Mouse (Mus musculus): Measurements from ENCODE around the gene Fcgbp. TPM values are rescaled to one million over a fixed set of nuclear protein-coding genes. Genes with fewer than 3 reads are reported as not detected.
A peak's percentile ranks its signal among the peaks of the same experiment; 100 is the strongest.
"Not testable (repeated sequence)": the region's sequence is repeated elsewhere in the genome, so short reads cannot be mapped to it uniquely, and the experiment has no call there.

The Fcgbp gene
- polyA plus RNA-seq, 1 experiment from 2014 or later, result 14.4 TPM

DNA sequence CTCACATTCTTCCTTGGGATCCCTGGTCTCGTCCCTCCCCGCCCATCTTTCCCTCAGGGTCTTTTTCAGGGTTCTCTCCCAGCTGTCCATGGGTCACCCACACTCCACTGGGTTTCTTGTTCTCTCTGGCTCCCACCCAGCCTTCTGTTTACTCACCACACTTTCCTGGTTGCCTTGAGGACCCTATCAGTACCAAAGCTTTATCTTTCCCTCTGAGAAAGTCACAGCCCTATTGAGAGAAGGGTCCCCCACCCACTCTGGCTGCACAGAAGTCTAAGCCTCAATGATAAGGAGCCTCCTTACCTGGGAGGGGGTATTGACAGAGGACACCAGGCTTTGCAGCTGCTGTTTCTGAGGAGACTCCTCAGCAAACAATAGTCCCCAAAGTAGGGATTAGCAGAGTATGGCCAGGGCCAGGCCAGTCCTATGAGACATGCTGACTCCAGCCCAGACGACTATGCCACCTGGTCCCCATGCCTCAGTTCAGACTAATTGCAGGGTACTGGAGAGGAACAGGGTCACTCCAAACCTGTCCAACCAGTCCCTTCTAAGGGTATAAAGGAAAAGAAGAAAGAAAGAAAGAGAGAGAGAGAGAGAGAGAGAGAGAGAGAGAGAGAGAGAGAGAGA, 1.4 kb upstream of the Fcgbp start:
- H3K9me3 ChIP-seq (ENCODE audit: control insufficient read depth, low read depth, low read length), result no peaks in the 10 kb centered on the region
- no peaks in the 10 kb centered on the region for H3K36me3 ChIP-seq (ENCODE audit: control insufficient read depth, insufficient read depth, low read length)
- no peak overlapping the region for H3K4me3 ChIP-seq (ENCODE audit: low read depth, low read length)
- no peaks in the 10 kb centered on the region for H3K27me3 ChIP-seq (ENCODE audit: control insufficient read depth, insufficient read depth, low read length)
- peak overlapping the region; percentile 53; the same call in 1 of the 2 replicates for H3K27ac ChIP-seq (ENCODE audit: low read length)
- 48% methylated on average over 3 of the region's 3 CpGs for WGBS
- H3K9ac ChIP-seq (replicated peaks; ENCODE audit: low read depth, low read length), result no peak overlapping the region
- H3K4me1 ChIP-seq (ENCODE audit: control insufficient read depth, insufficient read depth, low read length), result no peaks in the 10 kb centered on the region
- H3K4me2 ChIP-seq (replicated peaks; ENCODE audit: low read depth, low read length), result no peak overlapping the region
- ATAC-seq (ENCODE audit: insufficient number of reproducible peaks, insufficient read depth, low FRiP score, low read depth), result peak; percentile 91

DNA sequence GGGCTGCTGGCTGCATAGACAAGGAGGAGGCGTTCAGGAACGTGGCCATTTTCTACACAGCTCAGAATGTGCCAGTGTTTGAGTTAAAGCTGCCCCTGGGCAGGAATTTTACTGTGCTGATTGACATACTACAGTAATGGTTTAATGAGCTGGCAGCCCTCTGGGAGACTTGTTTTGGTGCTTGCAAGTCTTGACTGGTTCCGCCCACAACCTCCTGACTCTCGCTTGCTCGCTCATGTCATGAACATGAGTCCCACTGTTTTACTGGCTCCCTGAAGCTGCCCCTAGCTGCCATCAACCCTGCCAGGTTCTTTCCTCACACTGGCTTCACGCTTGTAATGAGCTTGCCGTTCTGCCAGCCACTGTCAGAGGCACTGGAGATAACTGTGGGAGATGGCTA, 13.2 kb downstream of the Fcgbp start:
- WGBS, result 77% methylated on average over 7 of the region's 7 CpGs
- no peaks in the 10 kb centered on the region for H3K4me1 ChIP-seq (ENCODE audit: control insufficient read depth, insufficient read depth, low read length)
- ATAC-seq (ENCODE audit: insufficient number of reproducible peaks, insufficient read depth, low FRiP score, low read depth), result no peak

DNA sequence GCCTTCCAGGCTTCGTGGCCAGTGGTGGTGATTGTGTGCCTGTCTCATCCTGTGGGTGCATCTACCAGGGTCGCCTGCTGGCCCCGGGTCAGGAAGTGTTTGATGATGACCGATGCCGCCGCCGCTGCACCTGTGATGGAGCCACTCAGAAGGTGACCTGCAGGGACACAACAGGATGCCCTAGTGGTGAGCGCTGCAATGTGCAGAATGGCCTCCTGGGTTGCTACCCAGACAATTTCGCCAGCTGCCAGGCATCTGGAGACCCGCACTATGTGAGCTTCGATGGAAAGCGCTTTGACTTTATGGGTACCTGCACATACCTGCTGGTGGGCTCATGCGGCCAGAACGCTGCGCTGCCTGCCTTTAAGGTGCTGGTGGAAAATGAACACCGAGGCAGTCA, 15.2 kb downstream of the Fcgbp start:
- Histone ChIP-seq H3K4me3 (ENCODE audit: low read depth, low read length) (no peak overlapping the region), H3K9ac (replicated peaks; ENCODE audit: low read depth, low read length) (no peak overlapping the region), H3K4me1 (ENCODE audit: control insufficient read depth, insufficient read depth, low read length) (no peaks in the 10 kb centered on the region), H3K4me2 (replicated peaks; ENCODE audit: low read depth, low read length) (no peak overlapping the region), H3K36me3 (ENCODE audit: control insufficient read depth, insufficient read depth, low read length) (no peaks in the 10 kb centered on the region), H3K27me3 (ENCODE audit: control insufficient read depth, insufficient read depth, low read length) (no peaks in the 10 kb centered on the region), H3K9me3 (ENCODE audit: control insufficient read depth, low read depth, low read length) (no peaks in the 10 kb centered on the region), H3K27ac (ENCODE audit: low read length) (no peak overlapping the region)
- WGBS, result 79% methylated on average over 16 of the region's 16 CpGs
- ATAC-seq (ENCODE audit: insufficient number of reproducible peaks, insufficient read depth, low FRiP score, low read depth), result no peak

More for the DNA sequence above, 13.2 kb downstream of the Fcgbp start:
- Histone ChIP-seq H3K4me2 (replicated peaks; ENCODE audit: low read depth, low read length) (no peak overlapping the region), H3K9ac (replicated peaks; ENCODE audit: low read depth, low read length) (no peak overlapping the region), H3K36me3 (ENCODE audit: control insufficient read depth, insufficient read depth, low read length) (no peaks in the 10 kb centered on the region), H3K9me3 (ENCODE audit: control insufficient read depth, low read depth, low read length) (no peaks in the 10 kb centered on the region), H3K27me3 (ENCODE audit: control insufficient read depth, insufficient read depth, low read length) (no peaks in the 10 kb centered on the region), H3K27ac (ENCODE audit: low read length) (no peak overlapping the region), H3K4me3 (ENCODE audit: low read depth, low read length) (no peak overlapping the region)

DNA sequence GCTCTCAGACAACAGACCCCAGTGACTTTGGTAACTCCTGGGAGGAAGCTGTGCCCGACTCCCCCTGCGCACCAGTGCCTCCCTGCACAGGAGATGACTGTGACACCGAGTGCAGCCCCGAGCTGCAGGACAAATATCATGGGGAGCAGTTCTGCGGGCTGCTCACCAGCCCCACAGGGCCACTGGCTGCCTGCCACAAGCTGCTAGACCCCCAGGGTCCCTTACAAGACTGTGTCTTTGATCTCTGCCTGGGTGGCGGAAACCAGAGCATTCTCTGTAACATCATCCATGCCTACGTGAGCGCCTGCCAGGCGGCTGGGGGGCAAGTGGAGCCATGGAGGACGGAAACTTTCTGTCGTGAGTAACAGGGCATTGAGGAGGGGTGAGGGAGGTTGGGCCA, 22.5 kb downstream of the Fcgbp start:
- 56% methylated on average over 11 of the region's 11 CpGs for WGBS
- ATAC-seq (ENCODE audit: insufficient number of reproducible peaks, insufficient read depth, low FRiP score, low read depth), result no peak
- no peak overlapping the region for H3K4me3 ChIP-seq (ENCODE audit: low read depth, low read length)
- H3K9me3 ChIP-seq (ENCODE audit: control insufficient read depth, low read depth, low read length), result no peaks in the 10 kb centered on the region; the same call in 1 of the 2 replicates
- H3K4me1 ChIP-seq (ENCODE audit: control insufficient read depth, insufficient read depth, low read length), result no peaks in the 10 kb centered on the region
- no peak overlapping the region for H3K9ac ChIP-seq (replicated peaks; ENCODE audit: low read depth, low read length)
- no peaks in the 10 kb centered on the region for H3K36me3 ChIP-seq (ENCODE audit: control insufficient read depth, insufficient read depth, low read length)
- no peak overlapping the region for H3K4me2 ChIP-seq (replicated peaks; ENCODE audit: low read depth, low read length)
- H3K27ac ChIP-seq (ENCODE audit: low read length), result no peak overlapping the region
- H3K27me3 ChIP-seq (ENCODE audit: control insufficient read depth, insufficient read depth, low read length), result no peaks in the 10 kb centered on the region

DNA sequence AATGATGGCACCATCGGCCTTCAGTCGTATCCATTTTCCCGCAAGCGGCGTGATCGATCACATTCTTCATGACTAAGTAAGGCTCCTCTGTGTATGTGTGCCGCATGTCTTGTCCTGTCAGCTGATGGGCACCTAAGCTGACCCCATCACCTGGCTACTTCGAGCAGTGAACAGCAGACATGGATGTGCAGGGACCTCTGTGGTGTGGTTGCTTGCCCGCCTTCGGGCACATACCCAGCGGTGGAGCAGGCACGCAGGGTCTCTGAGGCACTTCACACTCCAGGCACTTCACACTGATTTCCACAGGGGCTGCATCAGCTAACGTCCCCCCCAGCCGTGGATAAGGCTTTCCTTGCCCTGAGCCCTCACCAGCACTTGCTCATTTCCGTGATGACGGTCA, 28.1 kb downstream of the Fcgbp start:
- no peaks in the 10 kb centered on the region for H3K27me3 ChIP-seq (ENCODE audit: control insufficient read depth, insufficient read depth, low read length)
- no peaks in the 10 kb centered on the region for H3K4me1 ChIP-seq (ENCODE audit: control insufficient read depth, insufficient read depth, low read length)
- WGBS, result 92% methylated on average over 16 of the region's 16 CpGs
- H3K27ac ChIP-seq (ENCODE audit: low read length), result no peak overlapping the region
- no peak overlapping the region for H3K9ac ChIP-seq (replicated peaks; ENCODE audit: low read depth, low read length)
- H3K36me3 ChIP-seq (ENCODE audit: control insufficient read depth, insufficient read depth, low read length), result no peaks in the 10 kb centered on the region
- H3K4me3 ChIP-seq (ENCODE audit: low read depth, low read length), result no peak overlapping the region
- H3K9me3 ChIP-seq (ENCODE audit: control insufficient read depth, low read depth, low read length), result peaks cover 5% of the 10 kb centered on the region; the same call in 1 of the 2 replicates
- H3K4me2 ChIP-seq (replicated peaks; ENCODE audit: low read depth, low read length), result no peak overlapping the region
- no peak for ATAC-seq (ENCODE audit: insufficient number of reproducible peaks, insufficient read depth, low FRiP score, low read depth)

DNA sequence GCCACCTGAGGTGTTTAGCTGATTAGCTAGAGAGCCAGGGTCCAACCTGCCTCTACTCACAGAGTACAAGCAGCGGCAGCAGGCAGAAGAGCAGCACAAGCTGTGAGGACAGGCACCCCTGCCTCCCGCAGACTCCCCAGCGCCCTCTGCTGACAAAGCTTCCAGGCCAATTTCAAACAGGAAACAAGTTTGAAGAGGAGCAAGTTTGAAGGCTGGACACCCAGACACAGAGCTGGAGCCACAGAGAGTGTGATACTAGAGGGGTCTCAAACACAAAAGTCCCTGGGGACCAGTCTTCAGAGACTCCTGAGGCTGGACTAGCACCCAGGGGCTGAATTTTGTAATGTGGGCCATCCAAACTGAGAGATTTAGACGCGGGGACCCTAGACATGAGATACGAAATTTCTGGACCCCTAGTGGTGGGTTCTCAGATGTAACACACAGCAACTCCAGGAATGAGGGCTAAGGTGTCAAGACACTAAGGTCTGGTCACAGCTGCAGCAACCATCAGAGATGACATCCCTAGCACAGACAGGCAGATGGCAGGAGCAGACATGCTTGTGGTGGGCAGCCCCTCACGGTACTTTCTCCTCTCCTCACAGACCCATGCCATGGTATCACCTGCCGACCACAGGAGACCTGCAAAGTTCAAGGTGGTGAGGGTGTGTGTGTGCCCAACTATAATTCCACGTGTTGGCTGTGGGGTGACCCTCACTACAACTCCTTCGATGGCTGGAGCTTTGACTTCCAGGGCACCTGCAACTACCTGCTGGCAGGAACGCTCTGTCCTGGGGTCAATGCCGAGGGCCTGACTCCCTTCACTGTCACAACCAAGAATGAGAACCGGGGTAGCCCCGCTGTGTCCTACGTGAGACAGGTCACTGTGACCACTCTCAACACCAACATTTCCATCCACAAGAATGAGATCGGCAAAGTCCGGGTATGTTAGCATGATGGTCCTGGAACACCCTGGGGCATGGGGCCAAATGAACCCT, 29.9 kb downstream of the Fcgbp start:
- H3K4me2 ChIP-seq (replicated peaks; ENCODE audit: low read depth, low read length), result no peak overlapping the region
- H3K9ac ChIP-seq (replicated peaks; ENCODE audit: low read depth, low read length), result no peak overlapping the region
- H3K27ac ChIP-seq (ENCODE audit: low read length), result no peak overlapping the region
- no peaks in the 10 kb centered on the region for H3K4me1 ChIP-seq (ENCODE audit: control insufficient read depth, insufficient read depth, low read length)
- H3K36me3 ChIP-seq (ENCODE audit: control insufficient read depth, insufficient read depth, low read length), result no peaks in the 10 kb centered on the region
- 63% methylated on average over 17 of the region's 17 CpGs for WGBS
- no peak for ATAC-seq (ENCODE audit: insufficient number of reproducible peaks, insufficient read depth, low FRiP score, low read depth)
- H3K9me3 ChIP-seq (ENCODE audit: control insufficient read depth, low read depth, low read length), result peaks cover 5% of the 10 kb centered on the region; the same call in 1 of the 2 replicates
- H3K27me3 ChIP-seq (ENCODE audit: control insufficient read depth, insufficient read depth, low read length), result no peaks in the 10 kb centered on the region
- H3K4me3 ChIP-seq (ENCODE audit: low read depth, low read length), result no peak overlapping the region

DNA sequence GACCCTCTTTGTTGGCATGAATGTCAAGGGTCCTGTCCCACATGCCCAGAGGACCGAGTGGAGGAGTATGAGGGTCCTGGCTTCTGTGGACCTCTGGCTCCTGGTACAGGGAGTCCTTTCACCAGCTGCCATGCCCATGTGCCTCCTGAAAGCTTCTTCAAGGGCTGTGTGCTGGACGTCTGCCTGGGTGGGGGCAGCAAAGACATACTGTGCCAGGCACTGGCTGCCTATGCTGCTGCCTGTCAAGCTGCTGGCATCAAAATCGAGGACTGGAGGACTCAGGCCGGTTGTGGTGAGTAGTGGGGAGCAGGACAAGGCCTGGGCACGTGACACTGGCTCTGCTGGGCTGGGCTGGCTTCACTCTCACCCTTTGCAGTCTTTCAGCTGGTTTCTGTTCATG, 31.9 kb downstream of the Fcgbp start:
- not testable (repeated sequence) for H3K4me3 ChIP-seq (ENCODE audit: low read depth, low read length); H3K9ac ChIP-seq (replicated peaks; ENCODE audit: low read depth, low read length); H3K27me3 ChIP-seq (ENCODE audit: control insufficient read depth, insufficient read depth, low read length); H3K4me2 ChIP-seq (replicated peaks; ENCODE audit: low read depth, low read length); H3K36me3 ChIP-seq (ENCODE audit: control insufficient read depth, insufficient read depth, low read length); H3K9me3 ChIP-seq (ENCODE audit: control insufficient read depth, low read depth, low read length); ATAC-seq (ENCODE audit: insufficient number of reproducible peaks, insufficient read depth, low FRiP score, low read depth); H3K27ac ChIP-seq (ENCODE audit: low read length); H3K4me1 ChIP-seq (ENCODE audit: control insufficient read depth, insufficient read depth, low read length)
- 45% methylated on average over 5 of the region's 5 CpGs for WGBS

DNA sequence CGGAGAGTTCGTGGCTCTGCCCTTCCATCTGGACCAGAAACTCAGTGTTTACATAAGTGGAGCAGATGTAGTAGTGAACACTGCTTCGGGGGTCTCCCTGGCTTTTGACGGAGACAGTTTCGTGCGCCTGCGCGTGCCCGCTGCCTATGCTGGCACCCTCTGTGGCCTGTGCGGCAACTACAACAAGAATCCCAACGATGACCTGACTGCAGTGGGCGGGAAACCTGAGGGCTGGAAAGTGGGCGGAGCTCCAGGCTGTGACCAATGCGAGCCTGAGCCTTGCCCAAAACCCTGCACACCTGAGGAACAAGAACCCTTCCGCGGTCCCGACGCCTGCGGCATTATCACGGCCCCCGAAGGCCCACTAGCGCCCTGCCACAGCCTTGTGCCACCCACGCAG, 33.6 kb downstream of the Fcgbp start:
- 7% methylated on average over 23 of the region's 23 CpGs for WGBS
- peak overlapping the region; percentile 44 for H3K4me2 ChIP-seq (replicated peaks; ENCODE audit: low read depth, low read length)
- H3K9me3 ChIP-seq (ENCODE audit: control insufficient read depth, low read depth, low read length), result no peaks in the 10 kb centered on the region
- H3K9ac ChIP-seq (replicated peaks; ENCODE audit: low read depth, low read length), result peak overlapping the region; percentile 21; the same call in 1 of the 2 replicates
- no peaks in the 10 kb centered on the region for H3K36me3 ChIP-seq (ENCODE audit: control insufficient read depth, insufficient read depth, low read length)
- H3K4me3 ChIP-seq (ENCODE audit: low read depth, low read length), result peak overlapping the region; percentile 12; the same call in 1 of the 2 replicates
- H3K27me3 ChIP-seq (ENCODE audit: control insufficient read depth, insufficient read depth, low read length), result no peaks in the 10 kb centered on the region
- no peaks in the 10 kb centered on the region for H3K4me1 ChIP-seq (ENCODE audit: control insufficient read depth, insufficient read depth, low read length)
- H3K27ac ChIP-seq (ENCODE audit: low read length), result no peak overlapping the region
- peak; percentile 76; the same call in 1 of the 2 replicates for ATAC-seq (ENCODE audit: insufficient number of reproducible peaks, insufficient read depth, low FRiP score, low read depth)

Measured in stomach, embryonic 14.5 days (tissue).